Mouse (Mus musculus) brain, embryonic 14.5 days (tissue): ENCODE measurements around the gene Stx2. TPM values are rescaled to one million over a fixed set of nuclear protein-coding genes. Genes with fewer than 3 reads are reported as not detected.

Source experiments
- DNase-seq: peaks from one replicate; pipeline ENCODE4 v3.0.0-alpha.2; 2011; ENCODE audit warnings: low read depth
- CTCF ChIP-seq: fragments of 200-500 bp; IDR thresholded peaks from 2 replicates; pipeline ENCODE4 v1.5.1; 2012; ENCODE audit warnings: inconsistent platforms, mild to moderate bottlenecking, moderate library complexity, borderline replicate concordance; ENCODE audit not compliant: insufficient read depth, insufficient read length; ENCODE audit errors: extremely low read depth
- POLR2A ChIP-seq: fragments of 200-500 bp; IDR thresholded peaks from 2 replicates; pipeline ENCODE4 v1.6.1; 2012; ENCODE audit warnings: mild to moderate bottlenecking, inconsistent platforms, borderline replicate concordance; ENCODE audit not compliant: poor library complexity, insufficient read depth, insufficient read length, severe bottlenecking; ENCODE audit errors: extremely low read depth
- polyA plus RNA-seq: library from polyadenylated mRNA; depleted of rRNA; stranded (reverse); fragments of >200 nt; gene quantifications from 2 replicates; pipeline ENCODE4 v1.2.3, GENCODE M21; 2012

Gene Stx2
- polyA plus RNA-seq, 1 experiment: 40.9 TPM

DNA sequence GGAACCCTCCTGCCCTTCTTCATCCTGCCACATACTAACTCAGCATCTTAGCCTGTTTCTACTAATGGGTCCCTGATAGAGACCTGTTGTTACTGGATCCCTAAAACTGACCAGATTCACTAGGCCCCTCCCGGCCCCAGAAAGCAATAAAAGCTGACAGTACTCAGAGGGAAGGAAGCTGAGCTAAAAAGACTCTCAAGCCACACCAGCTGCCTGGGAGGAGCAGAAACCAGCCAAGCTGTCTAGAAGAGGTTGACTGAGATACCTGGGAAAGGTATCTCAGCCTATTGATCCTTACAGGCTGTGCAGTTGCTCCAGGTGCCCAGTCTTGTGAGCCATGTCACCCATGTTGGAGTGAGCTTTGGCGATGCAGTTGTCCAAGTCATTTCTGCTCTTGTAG is 17.4 kb upstream of the Stx2 start:
- TF ChIP-seq CTCF (no peak), POLR2A (no peak)
- DNase-seq: no peak

DNA sequence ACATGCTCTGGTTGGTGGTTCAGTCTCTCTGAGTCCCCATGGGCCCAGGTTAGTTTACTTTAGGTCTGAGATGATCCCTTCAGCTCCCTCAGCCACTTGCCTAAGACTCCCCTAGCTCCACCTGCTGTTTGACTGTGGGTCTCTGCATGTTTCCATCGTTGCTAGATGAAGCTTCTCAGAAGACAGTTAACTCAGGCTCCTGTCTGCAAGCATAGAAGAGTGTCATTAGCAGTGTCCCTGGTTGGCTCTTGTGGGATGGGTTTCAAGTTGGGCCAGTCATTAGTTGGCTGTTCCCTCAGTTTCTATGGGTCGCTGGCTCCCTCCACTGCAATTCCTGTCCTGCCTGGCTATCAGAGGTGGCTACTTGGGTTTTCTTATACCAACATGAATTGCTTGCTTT is 16.7 kb upstream of the Stx2 start:
- DNase-seq: no peak
- TF ChIP-seq POLR2A (no peak), CTCF (no peak)

DNA sequence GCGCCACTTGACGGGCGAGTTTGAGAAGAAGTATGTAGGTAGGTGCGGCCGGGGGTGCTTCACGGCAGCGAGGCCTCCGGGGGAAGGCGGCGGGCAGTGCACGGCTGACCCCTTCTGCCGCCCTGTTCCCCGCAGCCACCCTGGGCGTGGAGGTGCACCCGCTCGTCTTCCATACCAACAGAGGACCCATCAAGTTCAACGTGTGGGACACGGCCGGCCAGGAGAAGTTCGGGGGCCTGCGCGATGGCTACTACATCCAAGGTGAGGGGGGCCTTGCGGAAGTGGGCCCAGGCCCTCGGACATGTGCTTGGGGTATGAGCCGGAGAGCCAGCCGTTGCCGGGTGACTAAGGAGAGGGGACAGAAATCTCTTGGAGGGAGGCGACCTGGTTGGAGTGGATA is 12.4 kb upstream of the Stx2 start:
- peak; percentile 47 for DNase-seq
- TF ChIP-seq POLR2A: no peak
- TF ChIP-seq CTCF: no peak

DNA sequence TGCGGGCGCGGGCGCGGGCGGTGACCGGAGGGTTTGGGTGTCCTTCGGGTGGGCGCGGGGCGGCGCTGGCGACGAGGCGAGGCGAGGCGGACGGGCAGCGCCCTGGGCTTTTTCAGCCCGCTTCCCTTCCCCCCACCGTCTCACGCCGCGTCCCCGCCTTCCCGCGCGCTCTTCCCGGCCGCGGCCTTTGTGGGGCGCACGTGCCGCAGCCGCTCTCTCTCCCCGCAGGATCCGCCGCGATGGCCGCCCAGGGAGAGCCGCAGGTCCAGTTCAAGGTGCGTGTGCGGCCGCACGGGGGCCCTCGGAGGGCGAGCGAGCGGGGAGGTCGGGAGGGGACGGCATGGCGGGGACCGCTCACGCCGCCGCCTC is 11.9 kb upstream of the Stx2 start:
- DNase-seq: no peak

DNA sequence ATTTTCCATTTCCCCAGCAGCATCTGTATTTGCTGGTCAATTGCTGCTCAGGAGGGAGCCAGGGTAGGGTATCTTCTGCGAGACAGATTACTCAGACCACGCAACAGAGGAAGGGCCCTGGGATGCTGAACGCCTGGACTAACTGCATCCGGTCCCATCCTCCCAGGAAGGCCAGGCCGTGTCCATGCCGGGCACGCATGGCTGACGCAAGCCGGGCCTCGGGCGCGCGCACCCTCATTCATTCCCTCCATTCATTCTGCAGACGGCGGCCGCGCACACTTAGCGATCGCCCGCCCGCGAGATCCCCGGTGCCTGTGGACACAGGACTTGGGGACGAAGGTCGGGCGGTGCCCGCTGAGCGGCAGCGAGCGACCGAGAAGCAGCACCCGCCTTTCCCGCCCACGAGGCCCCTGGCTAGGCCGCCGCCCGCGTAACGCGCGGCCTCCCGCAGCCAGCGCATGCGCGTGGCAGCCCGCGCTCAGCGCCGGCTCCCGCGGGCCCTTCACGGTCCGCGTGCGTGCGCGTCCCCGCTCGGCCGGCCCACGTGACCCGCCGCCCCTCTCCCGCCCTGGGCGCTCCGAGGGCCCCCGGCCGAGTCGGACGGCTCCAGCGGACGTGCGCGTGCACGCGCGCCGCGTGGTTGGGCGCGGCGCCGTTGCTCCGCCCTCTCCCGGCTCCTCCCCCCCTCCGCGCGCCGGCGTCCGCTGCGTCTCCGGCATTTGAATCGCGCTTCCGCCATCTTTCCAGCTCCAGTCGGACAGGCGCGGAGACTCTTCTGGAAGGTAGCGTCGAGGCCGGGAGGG is 11.3 kb upstream of the Stx2 start, which contains the start of gene Ran:
TSS of gene Ran (plus strand) at position 573 of the 803 bp plus-strand sequence.
- no peak for TF ChIP-seq CTCF
- peak; percentile 100 for TF ChIP-seq POLR2A
- peak; percentile 98 for DNase-seq

More for the DNA sequence above, 11.9 kb upstream of the Stx2 start:
- TF ChIP-seq CTCF (no peak), POLR2A (0 out of 2 replicates have a peak, but pooled peaks have one; percentile 16)

DNA sequence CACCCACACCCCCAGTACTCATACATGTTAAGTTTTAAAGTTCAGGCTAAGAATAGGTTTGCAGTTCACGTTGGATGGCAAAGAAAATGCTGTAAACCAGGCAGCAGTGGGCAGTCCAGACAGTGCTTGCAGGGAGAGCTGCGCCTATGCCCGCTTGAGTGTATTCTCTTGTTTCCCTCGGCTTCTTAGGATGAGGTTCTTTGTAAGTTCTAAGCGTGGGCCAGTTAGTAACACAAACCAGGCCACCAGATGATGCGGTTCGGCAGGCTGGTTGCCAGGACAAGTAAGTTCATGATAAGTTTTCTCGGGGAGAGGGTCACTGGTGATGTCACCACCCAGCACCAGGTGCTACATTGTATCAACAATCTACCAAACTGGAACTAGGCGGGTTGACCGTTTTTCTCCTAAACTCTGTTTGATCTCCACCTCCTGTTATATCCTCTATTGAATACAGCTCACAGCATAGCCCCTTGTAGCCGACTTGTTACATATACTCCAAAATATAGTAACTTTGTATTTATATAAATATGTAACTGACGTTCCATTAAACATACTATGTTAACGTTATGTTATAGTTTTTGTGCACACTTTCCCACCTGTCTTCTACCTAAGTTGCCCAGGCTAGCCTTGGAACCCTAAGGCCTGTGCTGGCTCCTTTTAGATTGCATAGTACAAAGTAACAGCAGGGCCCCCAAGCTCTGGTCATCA is 10.6 kb upstream of the Stx2 start:
- TF ChIP-seq CTCF (no peak), POLR2A (no peak)

DNA sequence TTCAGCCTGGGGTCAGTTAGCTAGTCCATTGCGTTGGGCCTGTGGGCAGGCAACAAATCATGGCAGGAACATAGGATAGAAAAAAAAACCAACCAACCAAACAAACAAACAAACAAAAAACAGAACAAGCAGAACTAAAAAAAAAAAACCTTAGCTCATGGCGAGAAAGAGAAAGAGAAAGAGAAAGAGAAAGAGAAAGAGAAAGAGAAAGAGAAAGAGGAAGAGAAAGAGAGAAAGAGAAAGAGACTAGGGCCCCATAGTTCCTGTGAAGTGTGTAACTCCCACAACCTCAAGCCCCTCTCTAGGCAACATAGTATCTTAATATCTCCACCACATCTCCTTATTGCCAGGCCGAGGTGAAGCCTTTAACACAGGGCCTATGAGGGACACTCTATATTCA is 8.0 kb upstream of the Stx2 start:
- DNase-seq: no peak
- TF ChIP-seq CTCF: no peak
- no peak for TF ChIP-seq POLR2A

More for the DNA sequence above, 10.6 kb upstream of the Stx2 start:
- DNase-seq: no peak

DNA sequence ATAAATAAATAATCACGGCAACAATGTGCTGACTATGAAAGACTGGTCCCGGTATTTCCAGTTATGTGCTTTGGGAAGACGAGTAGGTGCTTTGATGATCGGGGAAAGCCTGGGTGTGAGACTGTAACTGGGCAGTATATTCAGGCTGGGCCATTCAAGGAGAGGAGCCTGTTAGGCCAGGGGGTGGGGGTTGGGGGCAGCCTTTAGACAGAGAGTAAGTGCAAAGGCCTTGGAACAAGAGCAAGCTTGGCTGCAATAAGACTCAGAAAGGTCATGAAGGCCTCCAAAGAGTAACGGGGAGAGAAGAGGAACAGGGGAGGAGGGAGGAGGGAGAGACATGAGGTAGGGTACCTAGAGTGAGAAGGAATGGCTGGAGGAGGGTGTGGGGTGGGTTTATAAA is 7.2 kb upstream of the Stx2 start:
- TF ChIP-seq POLR2A (no peak), CTCF (no peak)
- DNase-seq: no peak

DNA sequence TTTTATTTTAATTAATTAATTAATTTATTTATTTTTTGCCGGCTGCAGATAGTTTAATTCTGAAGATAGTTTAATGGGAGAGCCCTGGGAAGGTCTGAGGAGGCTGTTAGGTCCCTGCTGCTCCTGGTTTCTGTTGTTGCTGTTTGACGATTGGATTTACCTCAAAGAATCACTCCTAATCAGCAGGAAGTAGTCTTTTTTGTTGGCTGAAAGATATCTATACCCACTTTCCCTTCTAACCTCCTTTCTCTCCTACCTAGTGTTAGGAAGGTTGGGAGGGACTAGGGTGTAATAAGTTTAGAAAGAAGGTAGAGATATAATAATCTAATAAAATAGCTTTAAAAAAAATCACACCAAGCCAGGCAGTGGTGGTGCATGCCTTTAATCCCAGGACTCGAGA is 6.6 kb upstream of the Stx2 start:
- no peak for TF ChIP-seq POLR2A
- DNase-seq: no peak

DNA sequence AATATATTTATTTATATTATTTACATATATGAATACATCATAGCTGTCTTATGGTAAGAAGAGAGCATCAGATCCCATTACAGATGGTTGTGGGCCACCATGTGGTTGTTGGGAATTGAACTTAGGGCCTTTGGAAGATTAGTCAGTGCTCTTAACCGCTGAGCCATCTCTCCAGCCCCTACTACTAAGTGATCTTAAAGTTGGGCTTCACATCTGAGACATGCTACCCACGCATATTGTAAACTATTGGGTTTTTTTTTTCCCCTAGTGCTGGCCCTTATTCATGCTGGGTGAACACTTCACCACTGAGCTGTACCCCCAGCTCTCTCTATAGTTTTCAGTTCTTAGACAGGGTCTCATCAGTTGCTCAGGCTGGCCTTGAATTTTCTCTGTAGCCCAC is 2.6 kb upstream of the Stx2 start:
- TF ChIP-seq CTCF: no peak
- no peak for TF ChIP-seq POLR2A
- DNase-seq: no peak

DNA sequence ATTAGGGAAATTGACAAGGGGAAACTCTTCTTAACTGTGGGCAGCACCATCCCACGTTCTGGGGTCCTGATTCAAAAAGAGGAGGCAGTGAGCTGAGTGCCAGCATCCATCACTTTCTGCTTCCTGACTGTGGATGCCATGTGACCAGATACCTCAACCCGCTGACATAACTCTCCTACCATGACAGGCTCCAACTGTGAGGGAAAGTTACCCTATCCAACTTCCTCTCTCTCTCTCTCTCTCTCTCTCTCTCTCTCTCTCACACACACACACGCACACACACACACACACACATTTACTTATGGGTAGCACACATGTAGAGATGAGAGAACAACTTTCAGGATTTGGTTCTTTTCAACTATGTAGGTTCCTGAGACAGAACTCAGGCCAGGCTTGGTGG is 1.2 kb upstream of the Stx2 start:
- TF ChIP-seq CTCF (no peak), POLR2A (no peak)
- no peak for DNase-seq

DNA sequence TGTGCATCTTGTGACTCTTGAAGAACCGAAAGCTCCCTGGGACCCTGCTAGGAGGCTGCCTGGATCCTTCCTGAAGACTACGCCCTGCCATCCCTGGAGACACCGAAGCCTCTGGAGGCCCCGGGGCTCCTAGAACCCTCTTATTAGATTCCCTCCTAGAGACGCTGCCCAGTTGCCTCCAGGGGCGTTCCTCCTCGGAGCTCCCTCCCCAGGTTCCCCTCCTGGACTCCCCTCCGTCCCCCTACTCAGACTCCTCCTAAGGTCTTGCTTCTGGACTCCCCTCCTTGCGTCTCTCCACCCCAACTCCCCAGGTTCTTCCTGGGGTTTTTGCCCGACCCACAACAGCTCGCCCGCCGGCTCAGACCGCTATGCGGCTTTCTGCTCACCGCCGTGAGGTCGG is 366 bp downstream of the Stx2 start:
- no peak for TF ChIP-seq POLR2A
- TF ChIP-seq CTCF: no peak
- DNase-seq: peak; percentile 37
